Mouse (Mus musculus) right cerebral cortex, postnatal 10 days (tissue): ENCODE measurements at regions not wholly inside any gene's neighbourhood (a gene's known extent, or its start where the extent isn't known, plus 50 kb on each side); places are given as distances from the start of the nearest gene placed in this dataset.

ENCODE experiments used
- DNase-seq, 2 experiments: peaks; one replicate each; pipeline ENCODE4 v3.0.0; 2021; ENCODE audit warnings: low spot score in 2 of 2

DNA sequence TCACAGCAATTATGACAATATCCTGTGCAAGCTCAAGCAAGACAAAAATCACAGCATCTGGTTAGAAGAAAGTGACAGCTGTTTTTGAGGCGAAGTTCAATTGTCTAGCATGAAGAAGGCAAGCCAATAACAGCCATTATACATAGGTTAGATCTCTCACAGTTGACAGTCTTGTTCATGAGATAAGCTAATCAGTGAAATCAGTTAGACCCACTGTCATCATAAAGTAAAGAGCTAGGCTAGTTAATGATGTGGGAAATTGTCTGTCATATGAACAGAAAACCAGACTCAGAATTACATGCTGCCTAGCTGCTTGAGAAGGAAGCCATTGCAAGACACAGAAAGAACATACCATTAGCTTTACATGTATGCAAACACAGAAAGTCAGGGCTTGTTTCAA, 470.2 kb upstream of the 5930422O12Rik start:
- DNase-seq = no peak

DNA sequence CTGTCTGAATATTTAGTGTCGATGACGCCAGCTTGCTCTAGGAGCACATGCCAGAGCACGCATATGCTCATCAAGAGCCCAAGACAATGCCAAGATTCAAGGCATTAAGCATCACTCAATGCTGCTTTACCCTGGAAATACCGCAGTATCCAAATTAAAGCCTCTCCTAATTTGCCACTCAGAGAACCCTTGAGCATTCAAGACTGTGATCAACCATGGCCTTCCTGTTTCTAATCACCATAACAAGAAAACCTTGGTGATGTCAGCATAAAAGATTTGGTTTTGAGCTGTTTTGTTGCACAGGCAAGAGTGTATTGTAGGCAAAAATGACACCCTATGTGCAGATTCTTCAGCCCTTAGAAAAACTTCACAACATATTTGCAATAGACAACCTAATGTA, 469.7 kb upstream of the 5930422O12Rik start:
- no peak for DNase-seq

DNA sequence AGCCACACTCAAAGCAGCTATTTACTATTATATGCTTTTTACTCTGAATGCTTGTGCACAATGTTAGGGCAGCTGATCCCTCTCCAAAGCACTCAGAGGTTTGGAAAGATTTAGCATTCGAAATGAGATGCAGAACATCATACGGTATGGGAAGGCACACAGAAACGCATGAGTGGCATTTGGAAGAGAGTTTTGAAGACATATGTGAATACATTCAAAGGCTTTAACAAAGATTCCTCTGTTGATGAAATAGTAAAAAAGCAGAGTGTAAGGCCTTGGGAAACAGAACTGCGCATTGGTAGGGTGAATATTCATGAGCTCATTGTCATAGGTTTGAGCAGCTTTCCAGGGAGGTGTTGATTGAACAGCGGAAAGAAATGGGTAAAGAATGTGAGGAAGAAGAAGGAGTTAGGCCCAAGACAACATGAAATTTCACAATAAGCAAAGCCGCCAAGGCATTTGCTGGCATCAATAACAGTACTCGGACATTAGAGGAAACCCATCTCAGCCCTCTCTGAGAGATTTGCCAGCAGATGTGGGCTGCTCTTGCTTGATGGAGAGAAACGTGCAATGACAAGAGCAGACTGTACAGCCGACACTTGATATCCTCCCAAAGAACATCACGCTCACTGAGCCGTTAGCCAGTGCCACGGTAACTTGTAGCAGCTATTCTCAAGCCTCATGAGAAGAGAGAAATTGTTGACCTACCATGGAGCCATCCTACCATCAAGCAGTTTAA, 469.0 kb upstream of the 5930422O12Rik start:
- no peak for DNase-seq

DNA sequence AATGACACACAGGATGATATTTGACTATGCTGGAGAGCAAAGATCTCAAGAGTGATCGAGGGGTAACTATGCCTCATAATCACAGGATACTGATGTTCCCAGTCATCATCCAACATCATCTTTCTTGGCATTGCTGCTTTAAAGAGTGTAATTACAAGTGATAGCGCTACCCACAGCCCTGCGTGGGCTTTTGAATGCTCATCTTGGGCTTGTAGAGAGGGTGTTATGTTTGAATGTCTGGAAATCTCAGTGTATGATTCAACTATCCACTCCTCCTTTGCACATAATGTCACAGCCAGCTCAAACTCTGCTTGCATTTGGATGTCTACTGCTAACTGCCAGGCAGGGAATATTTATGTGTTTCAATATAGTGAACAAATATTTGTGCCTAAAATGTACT, 438.3 kb upstream of the 5930422O12Rik start:
- no peak for DNase-seq

DNA sequence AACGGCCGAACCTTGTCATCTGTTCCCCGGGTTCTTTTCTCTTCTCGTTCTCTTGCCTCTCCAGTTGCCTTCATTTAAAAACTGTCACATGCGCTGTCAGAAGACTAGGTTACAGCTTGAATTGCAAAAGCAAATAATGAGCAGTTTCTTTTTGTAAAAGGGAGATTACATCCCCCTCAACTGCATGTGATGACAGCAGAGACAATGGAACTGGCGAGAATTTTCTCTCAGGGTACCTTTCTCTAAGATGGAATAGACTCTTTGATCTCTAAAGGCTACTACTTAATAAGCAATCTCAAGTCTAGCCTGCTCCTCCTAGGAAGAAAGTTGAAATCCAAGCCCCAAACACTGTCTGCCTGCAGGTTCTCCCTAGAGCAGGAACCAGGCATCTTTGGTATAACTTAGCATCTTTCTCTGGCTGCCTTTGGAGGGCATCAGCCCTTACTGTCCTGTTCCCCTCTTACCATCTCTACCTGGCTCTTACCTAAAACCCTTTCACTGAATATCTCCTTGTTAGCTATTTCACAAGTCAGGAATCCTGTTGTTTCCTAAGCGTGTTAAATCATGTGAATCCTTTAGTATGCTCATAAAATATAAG, 424.4 kb upstream of the 5930422O12Rik start:
- no peak for DNase-seq

DNA sequence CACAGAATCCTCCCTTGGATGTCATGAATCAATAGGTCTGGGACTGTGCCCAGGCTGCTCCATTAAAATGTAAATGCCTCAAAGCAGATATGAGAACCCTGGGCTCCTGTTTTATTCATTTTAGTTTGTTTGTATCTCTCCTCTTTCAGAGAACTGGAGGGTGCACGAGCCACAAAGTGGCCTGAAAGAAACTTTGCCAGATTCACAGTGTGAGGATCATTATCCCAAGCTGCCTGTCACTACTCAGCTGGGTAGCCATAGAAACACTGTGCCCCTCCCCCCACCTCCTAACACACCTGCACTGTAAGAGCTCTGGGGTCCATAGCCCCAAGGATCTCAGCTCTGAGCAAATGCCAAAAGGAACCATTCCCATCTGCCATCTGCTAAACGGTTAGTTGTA, 423.9 kb upstream of the 5930422O12Rik start:
- DNase-seq = peak in 1 of 2 experiments; percentile 33

DNA sequence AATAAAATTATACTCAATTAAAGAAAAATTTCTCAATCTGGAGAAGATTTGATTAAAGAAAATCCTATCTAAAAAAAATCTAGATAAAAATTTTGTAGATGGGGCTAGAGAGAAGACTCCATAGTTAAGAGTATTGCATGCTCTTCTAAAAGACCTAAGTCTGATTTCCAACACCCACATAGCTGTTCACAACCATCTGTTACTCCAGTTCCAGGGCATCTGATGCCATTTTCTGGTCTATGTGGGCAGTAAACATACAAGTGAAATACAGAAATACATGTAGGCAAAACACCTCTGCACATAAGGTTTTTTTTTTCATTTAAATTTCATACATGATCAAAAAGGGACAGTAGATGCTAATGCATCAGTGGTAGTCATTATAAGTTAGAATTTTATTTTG, 418.4 kb upstream of the 5930422O12Rik start:
- no peak for DNase-seq

DNA sequence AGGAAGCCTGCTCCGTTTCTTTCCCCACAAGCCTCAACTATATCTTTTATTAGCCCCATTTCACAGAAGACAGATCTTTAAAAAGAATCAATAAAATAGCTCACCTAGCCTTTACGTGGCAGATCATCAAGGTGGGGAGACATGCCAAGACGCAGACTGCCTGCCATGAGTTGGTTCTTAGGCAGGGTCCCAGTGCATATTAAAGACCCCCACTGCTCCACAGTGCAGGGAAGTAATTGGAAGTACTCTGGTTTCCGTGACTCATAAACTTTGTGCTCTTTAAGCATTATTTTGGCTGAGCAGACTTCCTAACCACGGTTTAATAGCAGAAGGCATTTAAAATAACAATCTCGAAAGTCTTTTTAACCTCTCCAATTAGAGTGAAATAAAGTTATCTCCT, 415.7 kb upstream of the 5930422O12Rik start:
- DNase-seq = no peak

DNA sequence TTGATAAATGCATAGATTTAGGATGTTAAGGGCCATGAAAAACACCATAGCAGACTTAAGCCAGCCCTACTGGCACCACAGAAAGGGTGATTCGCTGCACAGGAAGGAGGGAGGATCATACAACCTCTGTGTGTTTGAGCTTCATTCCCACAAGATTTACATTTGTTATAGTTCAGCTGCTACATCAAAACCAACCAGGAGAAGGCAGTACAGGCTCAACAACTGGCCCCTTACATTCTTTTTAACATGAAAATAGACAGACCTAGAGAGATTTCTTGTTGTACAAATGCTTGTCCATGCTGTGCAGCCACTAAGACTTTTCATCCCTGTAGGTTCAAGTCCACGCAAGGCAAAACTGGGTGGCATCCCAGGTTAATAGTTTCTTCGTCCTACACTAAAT, 412.6 kb upstream of the 5930422O12Rik start:
- DNase-seq = no peak

DNA sequence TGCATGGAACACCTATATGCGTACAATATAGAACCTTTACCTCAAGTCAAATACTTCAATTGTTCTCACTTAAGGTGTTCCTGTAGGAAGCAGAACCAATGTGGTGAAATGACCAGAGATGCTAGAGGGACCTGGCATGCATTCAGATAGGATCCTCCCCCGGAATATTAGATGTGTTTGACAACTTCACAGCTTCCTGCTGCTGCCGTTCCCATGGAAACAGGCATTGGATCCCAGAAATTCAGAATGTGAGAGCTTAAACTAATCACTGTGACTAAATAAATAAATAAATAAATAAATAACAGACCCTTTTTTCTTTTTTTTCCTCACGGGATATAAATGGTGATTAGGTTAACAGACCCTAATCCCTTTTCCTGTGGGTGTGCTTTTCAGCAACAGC, 401.5 kb upstream of the 5930422O12Rik start:
- peak; percentile 41 to 46 for DNase-seq

DNA sequence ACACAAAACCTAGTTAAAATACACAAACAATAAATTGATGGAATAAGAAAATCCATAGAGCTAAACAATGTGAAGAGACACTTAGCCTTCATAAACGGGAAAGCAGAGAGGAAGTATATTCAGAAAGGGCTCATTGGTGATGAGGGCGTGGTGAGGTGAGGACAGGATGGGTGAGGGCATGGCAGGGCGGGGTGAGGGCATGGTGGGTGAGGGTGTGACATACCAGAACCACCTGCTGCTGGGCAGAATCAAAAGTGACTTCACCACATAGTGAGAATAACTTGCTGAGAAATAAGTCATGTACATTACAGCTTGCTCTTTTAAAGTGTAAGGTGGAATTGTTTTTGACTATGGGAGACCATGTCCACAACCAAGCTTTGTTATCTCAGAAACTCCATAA, 399.1 kb upstream of the 5930422O12Rik start:
- DNase-seq = no peak

DNA sequence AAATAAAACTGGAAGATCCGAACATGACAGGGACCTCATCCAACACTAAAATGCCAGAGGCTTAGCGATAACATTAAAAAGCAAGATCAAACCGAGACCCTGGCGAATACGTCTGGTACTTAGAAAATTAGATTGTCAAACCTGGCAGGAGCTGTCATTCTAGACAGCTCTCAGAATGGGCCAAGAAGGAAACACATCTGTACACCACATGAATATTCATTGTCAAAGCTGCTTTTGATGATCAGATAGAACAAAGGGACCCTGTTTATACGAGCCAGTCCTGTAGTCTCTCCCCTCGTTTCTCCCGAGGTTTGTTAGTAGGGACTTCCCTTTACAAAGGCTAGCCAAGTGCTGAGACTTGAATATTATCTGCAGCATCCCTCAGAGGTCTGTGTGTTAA, 376.5 kb upstream of the 5930422O12Rik start:
- DNase-seq = no peak

DNA sequence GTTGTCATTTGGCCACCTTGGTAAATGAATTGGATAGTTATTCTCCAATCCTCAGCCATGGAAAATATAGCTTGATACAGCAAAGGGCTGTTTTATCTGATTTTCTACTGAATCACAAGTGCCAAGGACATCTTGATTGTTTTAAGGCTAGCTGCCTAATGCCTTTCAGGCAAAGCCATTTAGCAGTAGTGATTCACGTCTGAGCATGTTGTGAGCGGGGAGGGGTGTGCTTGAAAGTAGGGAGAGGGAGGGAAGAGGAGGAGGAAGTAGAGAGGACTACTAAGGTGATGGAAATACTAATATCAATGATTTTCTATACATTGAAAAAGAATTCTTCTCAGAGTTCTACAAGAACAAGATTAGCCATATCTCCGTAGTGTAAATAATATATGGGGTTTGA, 362.9 kb upstream of the 5930422O12Rik start:
- no peak for DNase-seq

DNA sequence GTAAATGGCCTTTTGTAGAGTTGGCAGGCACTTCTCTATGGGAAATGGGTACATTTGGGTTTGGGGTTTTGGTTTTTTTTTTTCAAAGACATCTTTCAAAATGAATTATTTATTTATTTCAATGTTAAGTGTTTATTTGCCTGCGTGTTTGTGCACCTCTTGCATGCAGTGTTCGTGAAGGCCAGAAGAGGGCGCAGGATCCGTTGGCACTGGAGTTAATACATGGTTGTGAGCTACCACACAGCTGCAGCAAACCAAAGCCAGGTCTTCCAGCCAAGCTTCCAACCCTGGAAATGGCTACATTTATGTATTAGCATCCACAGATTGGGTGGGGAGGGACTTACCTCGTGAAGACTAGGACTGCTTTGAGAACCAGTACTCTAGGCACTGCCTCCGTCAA, 362.3 kb upstream of the 5930422O12Rik start:
- no peak for DNase-seq

DNA sequence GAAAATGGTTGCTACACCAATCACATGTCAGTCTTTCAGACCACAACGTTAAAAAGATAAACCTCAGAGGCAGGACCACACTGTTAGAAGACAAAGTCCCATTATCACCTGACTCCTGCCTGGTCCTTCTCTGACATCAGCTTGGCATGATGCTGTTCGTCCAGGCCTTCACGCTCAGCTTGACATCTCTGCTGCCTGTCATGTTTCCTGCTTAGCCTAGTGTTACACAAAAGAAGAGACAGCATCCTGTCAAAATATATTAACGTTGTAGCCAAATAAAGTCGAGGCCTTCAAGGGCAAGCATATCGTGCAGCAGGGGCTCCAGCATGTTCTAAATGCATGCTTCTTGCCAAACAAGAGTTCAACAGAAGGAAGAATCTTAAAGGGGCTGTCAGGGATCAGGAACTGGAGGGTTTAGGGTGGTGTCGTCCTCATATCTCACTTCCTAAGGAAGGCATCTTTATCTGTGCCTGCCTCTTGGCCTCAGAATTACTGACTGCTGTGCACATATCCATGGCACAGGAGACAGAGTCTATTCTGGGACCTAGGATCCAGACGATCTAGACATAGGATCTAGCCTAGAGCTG, 361.0 kb upstream of the 5930422O12Rik start:
- no peak for DNase-seq

DNA sequence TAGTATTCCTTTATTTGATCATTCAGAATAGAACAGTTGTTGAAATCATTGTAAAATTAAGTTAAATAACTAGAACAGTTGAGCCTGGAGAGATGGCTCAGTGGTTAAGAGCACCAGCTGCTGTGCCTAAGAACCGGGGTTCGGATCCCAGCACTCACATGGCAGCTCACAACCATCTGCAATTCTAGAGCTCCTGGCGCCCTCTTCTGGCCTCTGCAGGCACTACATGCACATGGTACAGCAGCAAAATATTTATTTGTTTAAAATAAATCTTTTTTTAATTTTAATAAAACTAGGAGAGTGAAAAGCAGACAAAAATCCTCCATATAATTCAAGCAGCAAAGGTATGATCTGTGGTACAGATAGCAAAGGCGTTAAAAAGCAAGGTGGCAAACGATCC, 360.0 kb upstream of the 5930422O12Rik start:
- DNase-seq = no peak

DNA sequence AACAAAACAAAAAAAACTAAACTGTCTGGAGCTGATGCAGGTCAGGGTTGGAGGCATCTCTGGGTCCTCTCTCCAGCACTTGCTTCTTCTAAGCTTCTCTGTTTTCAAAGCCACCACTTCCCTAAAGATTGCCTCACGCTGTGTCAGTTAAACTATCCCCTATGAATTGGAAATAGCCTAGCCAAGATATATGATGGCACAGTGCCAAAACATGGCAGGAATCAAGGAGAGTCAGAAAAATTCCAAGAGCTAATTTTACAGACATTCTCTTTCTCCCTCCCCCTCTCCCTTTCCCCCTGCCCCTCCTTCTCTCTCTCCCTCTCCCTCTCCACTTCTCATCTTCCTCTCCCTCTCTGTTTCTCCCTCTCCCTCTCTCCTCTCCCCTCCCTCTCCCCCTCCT, 353.3 kb upstream of the 5930422O12Rik start:
- no peak for DNase-seq

DNA sequence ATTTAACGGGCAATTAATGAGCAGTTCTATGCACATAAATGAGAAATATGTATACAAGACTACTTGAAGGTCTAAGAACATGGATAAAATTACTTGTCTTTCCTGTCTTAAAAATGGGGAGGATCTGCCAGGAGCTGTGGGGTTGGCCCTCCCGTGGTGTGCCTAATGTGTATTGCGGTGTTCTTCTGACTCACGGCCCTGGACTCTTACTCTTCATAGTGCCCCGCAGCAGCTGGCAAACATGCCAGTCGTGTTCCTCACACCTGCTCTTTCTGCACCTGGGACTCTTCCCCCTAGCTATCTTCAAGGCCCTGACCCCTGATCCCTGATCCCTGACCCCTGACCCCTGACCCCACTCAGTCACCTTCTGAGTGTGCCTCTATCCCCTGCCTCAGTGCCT, 352.3 kb upstream of the 5930422O12Rik start:
- DNase-seq = no peak

DNA sequence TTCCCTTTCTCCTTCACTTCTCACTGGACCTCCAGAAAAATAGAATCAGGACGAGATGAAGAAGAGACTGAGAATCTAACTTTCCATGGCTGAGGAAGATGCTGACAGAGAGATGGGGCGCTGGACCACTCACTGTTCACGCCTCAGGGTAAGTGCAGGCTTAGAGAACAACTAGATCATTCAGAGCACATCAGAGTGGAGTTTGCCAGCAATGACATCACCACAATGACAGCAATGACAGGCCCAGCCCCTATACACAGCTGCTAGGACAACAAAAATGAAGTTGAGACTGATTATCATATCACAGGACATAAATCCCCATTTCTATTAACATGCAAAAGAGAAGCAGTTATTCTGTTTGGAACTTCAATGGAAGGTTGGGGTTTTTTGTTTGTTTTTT, 350.4 kb upstream of the 5930422O12Rik start:
- DNase-seq = no peak

DNA sequence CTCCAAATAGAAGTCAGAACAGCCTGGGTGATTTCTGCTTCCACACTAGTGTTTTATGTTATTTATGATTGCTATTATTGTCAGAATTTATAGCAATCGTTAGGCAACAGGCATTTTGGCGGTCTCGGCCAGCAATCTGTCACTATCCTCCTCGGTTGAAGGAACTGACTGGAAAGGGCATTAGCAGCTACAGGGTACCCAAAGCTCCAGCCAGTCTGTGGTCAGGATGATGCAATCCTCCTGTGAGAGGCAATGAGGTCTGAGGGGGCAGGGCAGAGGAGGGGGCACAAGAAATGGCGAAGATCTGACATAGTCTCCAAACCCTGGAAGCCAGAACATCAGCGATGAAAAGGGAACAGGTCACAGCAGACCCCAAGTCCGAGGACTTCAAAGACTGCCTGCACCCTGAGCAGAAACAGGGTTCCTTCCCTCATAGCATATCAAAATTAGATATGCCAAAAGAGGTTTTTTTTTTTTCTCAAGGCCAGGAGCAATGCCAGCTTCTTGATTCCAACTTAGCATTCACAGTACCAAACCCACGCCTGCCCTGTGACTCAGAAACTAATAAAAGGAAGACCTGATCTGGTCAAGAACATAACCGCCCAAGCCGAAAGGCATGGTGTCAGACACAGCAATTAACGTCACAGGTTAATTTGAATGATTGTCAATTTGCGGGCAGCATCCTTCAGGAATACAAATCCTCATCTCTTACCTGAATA, 348.5 kb upstream of the 5930422O12Rik start:
- no peak for DNase-seq

DNA sequence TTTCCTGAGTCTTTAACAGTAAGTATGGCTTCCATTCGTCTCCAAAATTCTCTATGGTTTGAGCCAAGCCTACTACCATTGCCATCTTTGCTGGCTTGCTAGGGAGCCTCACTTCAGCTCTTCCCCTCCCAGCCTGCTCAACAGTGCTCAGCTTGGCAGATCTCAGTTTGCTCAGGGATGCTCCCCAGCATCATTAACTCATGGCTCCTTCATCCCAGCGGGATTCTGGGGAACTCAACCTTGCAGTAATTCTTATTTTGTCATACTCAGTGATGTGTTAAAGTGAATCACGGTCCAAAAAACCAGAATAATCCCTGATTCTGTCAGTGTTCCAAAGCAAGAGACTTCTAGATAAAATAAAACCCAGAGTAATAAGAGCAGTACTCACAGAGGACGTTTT, 346.6 kb upstream of the 5930422O12Rik start:
- DNase-seq = no peak

DNA sequence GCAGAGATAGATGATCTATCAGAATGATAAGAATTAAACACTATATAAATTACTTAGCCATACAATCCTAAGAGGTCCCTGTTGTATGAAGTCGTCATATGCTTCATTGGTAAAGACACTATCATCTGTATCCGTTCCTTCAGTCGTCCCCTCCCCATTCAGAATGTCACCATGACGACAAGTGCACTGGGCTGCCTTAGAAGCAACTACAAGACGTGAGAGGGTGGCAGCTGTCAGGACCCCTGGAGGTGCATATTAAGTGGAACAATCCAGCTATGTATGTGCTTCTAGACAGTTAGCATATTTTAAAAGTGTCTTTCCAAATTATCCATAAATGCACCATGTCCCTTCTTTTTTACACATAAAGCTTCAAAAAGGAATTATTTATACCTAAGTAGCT, 343.0 kb upstream of the 5930422O12Rik start:
- no peak for DNase-seq

DNA sequence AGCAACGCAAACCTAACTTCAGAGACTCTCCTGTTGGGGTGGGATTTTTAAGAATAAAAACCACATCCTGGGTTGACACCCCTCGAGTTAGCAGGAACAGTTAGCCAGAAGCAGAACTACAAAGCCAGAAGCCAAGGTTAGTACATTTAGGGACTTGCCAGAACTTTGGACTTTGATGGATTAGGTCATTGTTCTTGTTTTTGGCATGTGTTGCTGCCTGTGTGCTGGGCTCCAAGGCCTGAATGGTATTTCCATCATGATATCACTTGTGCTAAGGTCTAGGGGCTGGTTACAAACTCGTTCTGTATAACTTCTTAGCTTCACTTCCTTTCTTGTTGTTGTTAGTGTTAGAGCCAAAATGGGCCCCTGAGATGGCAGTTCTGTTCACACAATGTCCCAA, 338.8 kb upstream of the 5930422O12Rik start:
- DNase-seq = no peak
